Mouse (Mus musculus): ENCODE measurements around the gene Nfkb1.

Gene Nfkb1

GRCm38 (mm10) chr3:135699523-135700264, 8.3 kb upstream of the Nfkb1 start:
- DNase-seq = no peak

GRCm38 (mm10) chr3:135698466-135698975, 7.2 kb upstream of the Nfkb1 start:
- DNase-seq = no peak

GRCm38 (mm10) chr3:135696262-135696661, 4.9 kb upstream of the Nfkb1 start:
- no peak for DNase-seq

- DNase-seq = no peak
Observed at GRCm38 (mm10) chr3:135692999-135693398, 1.7 kb upstream of the Nfkb1 start.

GRCm38 (mm10) chr3:135690568-135691190, 668 bp downstream of the Nfkb1 start:
- DNase-seq = peak; percentile 65 to 70

- no peak for DNase-seq
Observed at GRCm38 (mm10) chr3:135689773-135690567, 1.4 kb downstream of the Nfkb1 start.

- DNase-seq = no peak
Observed at GRCm38 (mm10) chr3:135688970-135689772, 2.2 kb downstream of the Nfkb1 start.

GRCm38 (mm10) chr3:135687965-135688364, 3.4 kb downstream of the Nfkb1 start:
- DNase-seq = no peak

GRCm38 (mm10) chr3:135686419-135686818, 4.9 kb downstream of the Nfkb1 start:
- DNase-seq = no peak

GRCm38 (mm10) chr3:135683275-135683674, 8.1 kb downstream of the Nfkb1 start:
- DNase-seq = no peak

GRCm38 (mm10) chr3:135682240-135682639, 9.1 kb downstream of the Nfkb1 start:
- DNase-seq = no peak

GRCm38 (mm10) chr3:135681272-135681783, 10.0 kb downstream of the Nfkb1 start:
- DNase-seq = no peak

GRCm38 (mm10) chr3:135680213-135680843, 11.0 kb downstream of the Nfkb1 start:
- DNase-seq = no peak

GRCm38 (mm10) chr3:135677064-135677463, 14.3 kb downstream of the Nfkb1 start:
- no peak for DNase-seq

GRCm38 (mm10) chr3:135676364-135676763, 15.0 kb downstream of the Nfkb1 start:
- no peak for DNase-seq

GRCm38 (mm10) chr3:135675480-135675879, 15.9 kb downstream of the Nfkb1 start:
- DNase-seq = no peak

- DNase-seq = peak in 1 of 2 experiments; percentile 33
Observed at GRCm38 (mm10) chr3:135674716-135675392, 16.5 kb downstream of the Nfkb1 start.

GRCm38 (mm10) chr3:135673695-135674094, 17.7 kb downstream of the Nfkb1 start:
- DNase-seq = peak; percentile 70 to 74

GRCm38 (mm10) chr3:135673041-135673440, 18.3 kb downstream of the Nfkb1 start:
- no peak for DNase-seq

GRCm38 (mm10) chr3:135672135-135672534, 19.2 kb downstream of the Nfkb1 start:
- DNase-seq = no peak

GRCm38 (mm10) chr3:135670869-135671268, 20.5 kb downstream of the Nfkb1 start:
- no peak for DNase-seq
